Mouse (Mus musculus) kidney, embryonic 15.5 days (tissue): ENCODE results near the gene Fras1. TPM values are rescaled to one million over a fixed set of nuclear protein-coding genes. Genes with fewer than 3 reads are reported as not detected.

ENCODE experiments used
- ATAC-seq: fragments of 200-750 bp; cut with Nextera tagmentation; replicated peaks from 2 replicates; pipeline ENCODE4 v1.8.0; 2017; ENCODE audit warnings: moderate TSS enrichment; ENCODE audit not compliant: low FRiP score
- H3K27ac ChIP-seq: fragments of 300-500 bp; sonication (generic); 2 replicates; pipeline ENCODE4 v1.5.1; 2015; ENCODE audit warnings: mild to moderate bottlenecking, inconsistent platforms
- H3K27me3 ChIP-seq: fragments of 300-500 bp; sonication (generic); 2 replicates; pipeline ENCODE4 v1.6.1; 2015; ENCODE audit warnings: inconsistent platforms
- H3K36me3 ChIP-seq: fragments of 300-500 bp; sonication (generic); 2 replicates; pipeline ENCODE4 v1.6.1; 2015; ENCODE audit warnings: inconsistent platforms
- H3K4me1 ChIP-seq: fragments of 300-500 bp; sonication (generic); 2 replicates; pipeline ENCODE4 v1.6.1; 2015; ENCODE audit warnings: inconsistent platforms
- H3K4me2 ChIP-seq: fragments of 300-500 bp; sonication (generic); 2 replicates; pipeline ENCODE4 v1.6.1; 2015; ENCODE audit warnings: moderate library complexity, mild to moderate bottlenecking, inconsistent platforms
- H3K4me3 ChIP-seq: fragments of 300-500 bp; sonication (generic); replicated peaks from 2 replicates; pipeline ENCODE4 v1.5.1; 2015; ENCODE audit warnings: mild to moderate bottlenecking, inconsistent platforms
- H3K9ac ChIP-seq: fragments of 300-500 bp; sonication (generic); 2 replicates; pipeline ENCODE4 v1.6.1; 2015; ENCODE audit warnings: mild to moderate bottlenecking, inconsistent platforms
- H3K9me3 ChIP-seq: fragments of 300-500 bp; sonication (generic); replicated peaks from 2 replicates; pipeline ENCODE4 v1.6.1; 2016; ENCODE audit warnings: inconsistent platforms
- WGBS: fragments of 180-500 bp; shearing (Covaris S2); methylation state at CpG from one replicate; pipeline ENCODE4 v1.1.7; 2015; ENCODE audit warnings: mixed read lengths; 5-methylcytosine and 5-hydroxymethylcytosine counted together
- polyA plus RNA-seq: library from polyadenylated mRNA; unstranded; fragments of >200 nt; fragmentation: Nextera tagmentation; extraction: Ambion mirVana; gene quantifications from 2 replicates; pipeline ENCODE4 v1.2.1, GENCODE M21; 2015

Fras1 gene
- 35.3 and 36.4 TPM in 2 replicates for polyA plus RNA-seq

DNA sequence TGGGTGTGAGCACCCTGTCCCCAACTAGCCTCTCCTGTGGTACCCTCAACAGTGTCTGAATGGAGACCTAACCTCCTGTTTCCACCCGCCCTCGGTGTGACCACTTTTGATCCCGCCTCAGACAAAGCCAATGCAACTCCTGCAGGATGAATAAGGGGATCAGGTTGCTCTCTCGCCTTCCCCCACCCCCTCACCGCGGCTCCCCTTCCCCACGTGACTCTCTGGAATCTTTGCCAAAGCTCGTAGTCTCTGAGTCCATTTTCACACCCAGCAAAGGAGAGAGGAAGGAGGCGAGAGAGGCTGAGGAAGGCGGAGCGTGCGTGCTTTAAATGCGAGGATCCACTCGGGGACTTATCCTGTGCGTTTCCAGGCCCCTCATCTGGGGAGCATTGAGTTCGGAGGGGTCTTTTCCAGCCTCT lies at the start of gene Fras1:
TSS of gene Fras1 (plus strand) at position 389 of the 419 bp plus-strand sequence.
- Histone ChIP-seq H3K9me3 (no peaks in the 10 kb centered on the region), H3K27me3 (no peaks in the 10 kb centered on the region), H3K4me3 (peak within 1 kb of the TSS; percentile 78), H3K4me2 (peak within 1 kb of the TSS; percentile 80), H3K4me1 (peaks cover 26% of the 10 kb centered on the region), H3K36me3 (peaks cover 4% of the 10 kb centered on the region; the same call in 1 of the 2 replicates), H3K9ac (peak within 1 kb of the TSS; percentile 68), H3K27ac (peak within 1 kb of the TSS; percentile 94)
- peak; percentile 62 for ATAC-seq
- under 1% methylated on average over 16 of the region's 16 CpGs for WGBS

DNA sequence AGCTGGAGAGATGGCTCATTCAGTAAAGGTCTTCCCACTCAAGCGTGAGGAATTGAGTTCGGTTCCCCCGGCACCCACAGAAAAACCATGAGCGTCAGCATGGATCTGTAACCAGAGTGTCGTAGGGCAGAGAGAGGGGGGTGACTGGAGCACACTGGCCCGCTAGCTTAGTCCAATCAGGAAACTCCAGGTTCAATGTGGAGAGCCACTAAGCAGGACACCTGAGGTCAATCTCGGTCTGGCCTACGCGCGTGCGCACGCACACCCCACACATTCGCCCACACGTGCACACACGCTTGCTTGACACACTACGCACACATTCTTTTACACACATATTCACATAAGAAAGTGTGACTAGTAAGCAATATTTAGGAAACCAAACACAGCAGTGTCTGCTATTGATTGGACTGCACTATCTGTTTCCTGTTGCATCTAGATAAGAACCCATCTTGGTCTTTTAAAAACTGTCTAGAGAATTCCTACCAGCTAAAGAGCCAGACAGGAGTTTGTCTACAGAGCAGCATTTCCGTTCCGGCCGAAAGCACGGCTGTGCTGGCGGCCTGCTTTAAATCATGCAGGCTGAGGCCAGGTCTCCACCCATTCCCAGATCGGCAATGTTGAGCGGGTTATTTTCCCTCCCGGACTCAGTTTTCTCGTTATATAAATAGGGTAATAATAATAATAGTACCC lies 42.6 kb upstream of the Fras1 start:
- H3K4me2 ChIP-seq, result peak overlapping the region; percentile 53
- WGBS, result 50% methylated on average over 25 of the region's 25 CpGs

DNA sequence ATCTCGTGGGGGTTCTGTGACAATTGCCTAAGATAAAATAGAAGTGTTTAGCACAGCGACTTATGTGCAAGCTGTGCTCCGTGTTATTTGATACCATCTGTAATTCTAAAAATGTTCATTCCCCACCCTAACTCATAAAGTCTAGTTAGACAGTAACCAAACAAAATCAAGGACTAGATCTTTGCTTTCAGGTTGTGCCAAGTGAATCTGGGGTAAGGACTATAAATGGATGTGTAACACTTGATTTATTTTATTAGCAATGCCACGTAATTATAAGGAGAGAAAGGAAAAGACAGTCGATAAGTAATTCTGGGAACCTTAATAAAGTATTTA lies 42.1 kb upstream of the Fras1 start:
- peak overlapping the region; percentile 53 for H3K4me2 ChIP-seq
- H3K9ac ChIP-seq, result no peak overlapping the region
- WGBS, result 20% methylated on average over 5 of the region's 5 CpGs
- ATAC-seq, result peak; percentile 61
- H3K27ac ChIP-seq, result peak overlapping the region; percentile 76
- H3K4me1 ChIP-seq, result peaks cover 20% of the 10 kb centered on the region
- H3K27me3 ChIP-seq, result no peaks in the 10 kb centered on the region
- no peaks in the 10 kb centered on the region for H3K9me3 ChIP-seq
- H3K36me3 ChIP-seq, result no peaks in the 10 kb centered on the region
- H3K4me3 ChIP-seq, result peak overlapping the region; percentile 29

More for the DNA sequence above, 42.6 kb upstream of the Fras1 start:
- ATAC-seq, result peak; percentile 85
- peak overlapping the region; percentile 76 for H3K27ac ChIP-seq
- H3K4me3 ChIP-seq, result peak overlapping the region; percentile 29
- H3K9me3 ChIP-seq, result no peaks in the 10 kb centered on the region
- peaks cover 20% of the 10 kb centered on the region for H3K4me1 ChIP-seq
- no peaks in the 10 kb centered on the region for H3K36me3 ChIP-seq
- H3K27me3 ChIP-seq, result no peaks in the 10 kb centered on the region
- no peak overlapping the region for H3K9ac ChIP-seq

DNA sequence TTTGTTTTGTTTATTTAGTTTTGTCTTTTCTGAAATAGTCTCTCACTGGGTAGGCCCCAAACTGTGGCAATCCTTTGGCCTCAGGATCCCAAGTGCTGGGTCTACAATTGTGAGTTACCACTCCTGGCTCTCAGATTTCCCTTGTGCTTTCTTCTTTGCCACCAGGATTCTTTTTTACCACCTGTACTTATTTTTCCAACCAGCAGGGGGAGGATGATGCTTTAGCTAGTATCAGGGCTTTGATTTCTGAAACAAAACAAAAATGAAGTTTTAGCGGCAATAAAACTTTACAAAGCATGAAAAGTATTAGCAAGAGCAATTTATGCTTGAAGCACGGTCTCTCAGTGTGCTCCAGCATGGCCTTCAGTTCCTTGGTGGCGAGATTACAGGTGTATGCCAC lies 39.8 kb upstream of the Fras1 start:
- no peak overlapping the region for H3K4me2 ChIP-seq
- H3K4me1 ChIP-seq, result peaks cover 20% of the 10 kb centered on the region
- no peaks in the 10 kb centered on the region for H3K9me3 ChIP-seq
- H3K9ac ChIP-seq, result no peak overlapping the region
- no peak overlapping the region for H3K4me3 ChIP-seq
- no peaks in the 10 kb centered on the region for H3K27me3 ChIP-seq
- 29% methylated on average over 3 of the region's 3 CpGs for WGBS
- H3K36me3 ChIP-seq, result no peaks in the 10 kb centered on the region
- ATAC-seq, result no peak
- no peak overlapping the region for H3K27ac ChIP-seq

DNA sequence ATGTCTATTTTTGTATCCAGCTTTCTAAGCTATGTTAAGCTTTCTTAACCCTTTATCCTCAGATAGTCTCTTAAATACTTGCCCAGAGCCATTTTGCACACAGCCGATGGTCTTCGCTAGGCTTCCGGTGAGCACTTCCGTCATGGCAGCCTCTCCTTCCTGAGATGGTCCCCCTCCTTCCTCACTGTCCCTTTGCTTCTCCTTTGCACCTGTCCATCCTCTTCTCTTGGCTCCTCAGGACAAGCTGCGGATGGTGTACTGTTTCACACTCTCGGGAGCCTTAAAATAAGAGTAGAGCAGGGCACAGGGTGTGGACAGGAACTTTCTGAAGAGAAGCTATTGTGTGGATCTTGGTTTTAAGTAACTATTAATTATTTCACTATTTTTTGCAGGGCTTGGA lies 33.2 kb upstream of the Fras1 start:
- no peak overlapping the region for H3K4me2 ChIP-seq
- H3K4me3 ChIP-seq, result no peak overlapping the region
- H3K4me1 ChIP-seq, result no peaks in the 10 kb centered on the region
- no peak overlapping the region for H3K27ac ChIP-seq
- WGBS, result 88% methylated on average over 6 of the region's 6 CpGs
- no peaks in the 10 kb centered on the region for H3K27me3 ChIP-seq
- H3K36me3 ChIP-seq, result no peaks in the 10 kb centered on the region
- H3K9me3 ChIP-seq, result no peaks in the 10 kb centered on the region
- no peak for ATAC-seq
- no peak overlapping the region for H3K9ac ChIP-seq

DNA sequence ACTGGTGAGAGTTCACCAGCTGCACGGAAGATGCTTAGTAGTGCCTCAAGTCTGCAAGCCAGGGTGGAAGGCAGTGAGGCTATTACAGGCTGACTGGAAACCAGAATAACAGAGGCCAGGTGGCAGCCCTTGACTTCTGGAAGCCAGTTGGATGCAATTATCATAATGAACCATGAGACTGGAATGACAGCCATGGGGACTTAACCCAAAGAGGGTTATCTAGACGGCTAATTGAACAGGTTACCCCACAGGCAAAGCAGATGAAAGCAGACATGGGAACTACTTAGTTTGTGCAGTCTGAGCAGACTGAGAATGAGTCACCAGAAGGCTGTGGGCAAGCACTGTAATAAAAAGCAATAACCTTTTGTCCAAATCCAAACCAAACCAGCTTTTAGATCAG lies 28.8 kb upstream of the Fras1 start:
- H3K36me3 ChIP-seq, result no peaks in the 10 kb centered on the region
- no peak overlapping the region for H3K9ac ChIP-seq
- H3K4me2 ChIP-seq, result no peak overlapping the region
- WGBS, result 56% methylated on average over 2 of the region's 2 CpGs
- H3K27ac ChIP-seq, result no peak overlapping the region
- H3K27me3 ChIP-seq, result no peaks in the 10 kb centered on the region
- ATAC-seq, result no peak
- no peaks in the 10 kb centered on the region for H3K9me3 ChIP-seq
- H3K4me3 ChIP-seq, result no peak overlapping the region
- no peaks in the 10 kb centered on the region for H3K4me1 ChIP-seq

DNA sequence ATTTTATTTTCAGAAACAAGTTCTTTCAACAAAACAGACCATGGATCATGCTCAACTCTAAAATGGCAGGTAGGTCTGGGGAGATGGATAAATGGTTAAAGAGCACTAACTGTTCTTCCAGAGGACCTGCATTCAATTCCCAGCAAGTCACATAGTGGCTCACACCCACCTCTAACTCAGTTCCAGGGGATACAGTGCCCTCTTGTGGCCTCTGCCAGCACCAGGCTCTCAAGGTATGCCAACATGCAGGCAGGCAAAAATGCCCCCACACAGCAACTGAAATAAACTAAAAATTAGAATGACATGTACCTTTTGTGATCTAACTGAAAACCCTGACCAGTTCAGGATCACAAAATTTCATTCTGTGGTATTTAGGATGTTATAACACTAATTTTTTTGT lies 21.8 kb upstream of the Fras1 start:
- Histone ChIP-seq H3K9me3 (no peaks in the 10 kb centered on the region), H3K27ac (no peak overlapping the region), H3K36me3 (no peaks in the 10 kb centered on the region), H3K4me3 (no peak overlapping the region), H3K9ac (no peak overlapping the region), H3K4me1 (no peaks in the 10 kb centered on the region), H3K4me2 (no peak overlapping the region), H3K27me3 (no peaks in the 10 kb centered on the region)
- no peak for ATAC-seq

DNA sequence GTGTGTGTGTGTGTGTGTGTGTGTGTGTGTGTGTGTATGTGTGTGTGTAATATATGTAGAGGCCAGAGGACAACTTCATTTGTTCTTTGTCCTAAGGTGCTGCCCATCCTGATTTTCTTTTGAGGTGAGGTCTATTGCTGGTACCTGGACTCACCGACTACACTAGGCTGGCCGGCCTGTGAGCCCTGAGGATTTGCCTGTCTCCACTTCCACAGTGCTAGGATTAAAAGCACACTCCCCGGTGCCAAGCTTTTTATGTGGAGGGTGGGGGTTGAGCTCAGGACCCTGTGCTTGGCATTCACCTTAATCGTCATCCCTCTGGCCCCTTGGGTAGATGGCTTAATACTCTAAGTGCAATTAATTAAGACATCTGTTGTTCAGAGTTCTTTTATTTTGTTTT lies 9.8 kb upstream of the Fras1 start:
- no peaks in the 10 kb centered on the region for H3K9me3 ChIP-seq
- no peak overlapping the region for H3K4me3 ChIP-seq
- H3K36me3 ChIP-seq, result no peaks in the 10 kb centered on the region
- ATAC-seq, result no peak
- H3K9ac ChIP-seq, result no peak overlapping the region
- H3K4me2 ChIP-seq, result no peak overlapping the region
- H3K27me3 ChIP-seq, result no peaks in the 10 kb centered on the region
- WGBS, result 69% methylated on average over 4 of the region's 4 CpGs
- H3K4me1 ChIP-seq, result no peaks in the 10 kb centered on the region
- no peak overlapping the region for H3K27ac ChIP-seq

DNA sequence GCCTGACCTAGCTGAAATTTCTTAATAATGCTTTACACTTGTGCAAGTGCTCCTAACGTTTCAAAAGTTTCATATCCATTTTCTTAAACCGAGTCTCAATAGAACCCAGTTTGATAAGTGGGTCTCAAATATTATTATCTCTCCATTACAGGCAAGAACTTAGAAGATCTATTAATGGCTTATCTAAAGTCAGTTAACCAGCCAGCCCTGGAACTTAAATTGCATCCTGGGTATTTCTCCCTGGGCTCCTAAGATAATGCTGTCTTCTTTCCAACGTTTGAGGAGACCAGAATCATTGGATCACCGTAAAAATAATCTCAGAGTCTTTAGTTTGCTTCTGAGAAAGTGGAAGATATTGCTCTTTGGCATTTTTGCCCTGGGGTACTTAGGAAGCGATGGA lies 8.2 kb upstream of the Fras1 start:
- Histone ChIP-seq H3K4me3 (no peak overlapping the region), H3K9me3 (no peaks in the 10 kb centered on the region), H3K4me1 (no peaks in the 10 kb centered on the region), H3K4me2 (no peak overlapping the region), H3K36me3 (no peaks in the 10 kb centered on the region), H3K9ac (no peak overlapping the region), H3K27ac (no peak overlapping the region), H3K27me3 (no peaks in the 10 kb centered on the region)
- 83% methylated on average over 5 of the region's 5 CpGs for WGBS
- ATAC-seq, result no peak

DNA sequence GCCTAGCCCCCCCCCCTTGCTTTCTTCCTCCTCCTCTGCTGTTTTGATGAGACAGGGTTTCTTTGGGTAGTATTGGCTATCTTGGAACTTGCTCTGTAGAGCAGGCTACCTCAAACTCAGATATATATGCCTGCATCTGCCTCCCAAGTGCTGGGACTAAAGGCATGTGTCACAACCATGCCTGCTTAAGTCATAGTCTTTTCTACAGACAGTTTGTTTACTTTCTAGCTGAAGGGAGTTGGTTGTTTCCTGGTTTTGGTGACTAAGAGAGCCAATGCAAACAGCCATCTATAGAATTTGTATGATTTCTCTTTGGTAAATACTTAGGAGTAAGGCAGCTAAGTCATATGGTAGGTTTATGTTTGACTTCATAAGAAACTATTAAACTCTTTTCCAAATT lies 6.5 kb upstream of the Fras1 start:
- H3K9ac ChIP-seq, result no peak overlapping the region
- no peaks in the 10 kb centered on the region for H3K4me1 ChIP-seq
- no peak for ATAC-seq
- H3K27me3 ChIP-seq, result no peaks in the 10 kb centered on the region
- no peak overlapping the region for H3K4me3 ChIP-seq
- H3K9me3 ChIP-seq, result no peaks in the 10 kb centered on the region
- no peak overlapping the region for H3K4me2 ChIP-seq
- H3K36me3 ChIP-seq, result no peaks in the 10 kb centered on the region
- no peak overlapping the region for H3K27ac ChIP-seq

DNA sequence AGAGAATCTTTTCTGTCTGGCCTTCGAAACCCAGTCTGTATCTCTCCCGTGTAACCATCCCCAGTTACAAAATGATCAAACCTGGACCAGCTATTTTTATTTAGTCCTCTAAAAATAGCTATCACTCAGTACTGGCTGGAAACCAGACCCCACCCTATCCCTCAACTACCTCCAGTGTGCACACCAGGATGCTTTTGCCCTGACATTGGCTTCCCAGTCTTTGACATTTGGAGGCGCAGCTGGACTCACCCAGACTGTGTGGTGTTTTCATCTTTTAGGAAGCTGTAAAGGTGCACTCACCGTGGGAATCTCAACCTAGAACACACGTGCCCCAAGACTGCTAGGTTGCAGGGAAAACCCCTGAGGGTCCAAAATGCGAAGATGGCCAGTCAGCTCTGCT lies 649 bp upstream of the Fras1 start:
- ATAC-seq, result peak; percentile 2; the same call in 1 of the 2 replicates

DNA sequence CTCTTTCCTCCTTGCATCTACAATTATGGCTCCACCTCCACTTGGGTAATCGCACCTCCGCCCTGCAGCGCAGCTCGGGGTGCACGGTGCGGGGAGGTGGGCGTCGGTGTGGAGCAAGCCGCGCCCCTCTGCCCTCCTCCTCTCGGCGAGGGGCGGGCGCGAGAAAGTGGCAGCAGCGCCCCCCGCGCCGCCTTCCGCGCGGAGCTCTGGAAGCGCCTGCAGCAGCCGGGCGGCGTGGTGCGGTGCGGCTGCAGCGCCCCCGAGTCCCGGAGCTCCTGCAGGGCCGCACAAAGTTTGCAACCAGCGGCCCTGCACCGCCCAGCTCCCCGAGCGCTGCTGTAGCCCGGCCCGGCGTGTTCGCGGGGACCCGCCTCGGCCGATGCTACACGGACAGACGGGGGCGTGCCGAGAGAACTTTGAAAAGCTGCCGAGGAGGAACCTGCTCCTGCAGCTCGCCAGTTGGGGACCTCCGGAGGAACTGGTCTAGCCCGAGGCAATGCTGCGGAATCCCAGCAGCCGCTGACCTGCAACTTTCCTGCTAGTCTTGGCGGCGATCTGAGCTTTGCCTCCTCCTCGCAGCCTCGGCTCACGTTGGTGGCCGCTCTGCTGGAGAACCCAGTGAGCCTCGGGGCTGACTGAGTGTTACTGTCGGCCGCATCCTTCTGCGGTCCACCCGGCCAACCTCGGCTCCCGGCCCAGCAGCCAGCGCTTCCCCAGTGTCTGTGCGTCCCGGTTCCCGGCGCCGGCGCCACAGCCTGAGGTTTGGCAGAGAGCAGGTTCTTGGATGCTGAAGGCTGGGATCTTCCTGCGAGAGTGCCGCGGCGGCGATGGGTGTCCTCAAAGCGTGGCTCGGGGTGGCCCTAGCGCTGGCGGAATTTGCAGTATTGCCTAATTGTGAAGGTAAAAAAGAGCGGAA lies 489 bp downstream of the Fras1 start:
- ATAC-seq, result peak; percentile 92

More for the DNA sequence above, 649 bp upstream of the Fras1 start:
- no peaks in the 10 kb centered on the region for H3K9me3 ChIP-seq
- peak overlapping the region; percentile 80 for H3K4me2 ChIP-seq
- H3K4me3 ChIP-seq, result peak overlapping the region; percentile 78
- 37% methylated on average over 6 of the region's 6 CpGs for WGBS
- peak overlapping the region; percentile 94 for H3K27ac ChIP-seq
- H3K4me1 ChIP-seq, result peaks cover 26% of the 10 kb centered on the region
- 0 out of 2 replicates have a peak overlapping the region, but pooled peaks have one; percentile 68 for H3K9ac ChIP-seq
- no peaks in the 10 kb centered on the region; the same call in 1 of the 2 replicates for H3K36me3 ChIP-seq
- H3K27me3 ChIP-seq, result no peaks in the 10 kb centered on the region

More for the DNA sequence above, 489 bp downstream of the Fras1 start:
- H3K9me3 ChIP-seq, result no peaks in the 10 kb centered on the region
- H3K4me2 ChIP-seq, result peak overlapping the region; percentile 80
- H3K9ac ChIP-seq, result peak overlapping the region; percentile 68
- H3K4me3 ChIP-seq, result peak overlapping the region; percentile 78
- no peaks in the 10 kb centered on the region for H3K27me3 ChIP-seq
- WGBS, result under 1% methylated on average over 82 of the region's 84 CpGs
- peaks cover 26% of the 10 kb centered on the region for H3K4me1 ChIP-seq
- peak overlapping the region; percentile 94 for H3K27ac ChIP-seq
- H3K36me3 ChIP-seq, result peaks cover 4% of the 10 kb centered on the region; the same call in 1 of the 2 replicates
